Mouse (Mus musculus) kidney, adult 2 months (tissue): ENCODE measurements around the gene Arhgap6. TPM values are rescaled to one million over a fixed set of nuclear protein-coding genes. Genes with fewer than 3 reads are reported as not detected.
"Not testable (repeated sequence)": the region's sequence is repeated elsewhere in the genome, so short reads cannot be mapped to it uniquely, and the experiment has no call there.

Source experiments
- DNase-seq: peaks from one replicate; pipeline ENCODE4 v3.0.0; 2021
- H3K27ac ChIP-seq: fragments of 200-500 bp; 2 replicates; pipeline ENCODE4 v1.5.1; 2012; ENCODE audit warnings: low read depth, low read length, control low read depth, inconsistent platforms; ENCODE audit not compliant: insufficient read depth
- H3K27me3 ChIP-seq: fragments of 200-500 bp; replicated peaks from 2 replicates; pipeline ENCODE4 v1.6.1; 2012; ENCODE audit warnings: mild to moderate bottlenecking, moderate library complexity, low read length, inconsistent platforms; ENCODE audit not compliant: control insufficient read depth, insufficient read depth
- H3K36me3 ChIP-seq: fragments of 200-500 bp; 2 replicates; pipeline ENCODE4 v1.6.1; 2012; ENCODE audit warnings: mild to moderate bottlenecking, moderate library complexity, low read length, inconsistent platforms; ENCODE audit not compliant: control insufficient read depth, insufficient read depth
- H3K4me1 ChIP-seq: fragments of 200-500 bp; 2 replicates; pipeline ENCODE4 v1.6.1; 2011; ENCODE audit warnings: low read length; ENCODE audit not compliant: control insufficient read depth, insufficient read depth
- H3K4me3 ChIP-seq: fragments of 200-500 bp; 2 replicates; pipeline ENCODE4 v1.5.1; 2011; ENCODE audit warnings: mild to moderate bottlenecking, low read depth, low read length, control low read depth; ENCODE audit not compliant: insufficient read depth
- CTCF ChIP-seq: fragments of 200-500 bp; conservative IDR thresholded peaks from 2 replicates; pipeline ENCODE4 v1.5.1; 2011; ENCODE audit warnings: low read depth, mild to moderate bottlenecking, control low read depth, low read length, moderate library complexity, mixed read lengths; ENCODE audit not compliant: insufficient read depth, insufficient read length
- POLR2A ChIP-seq: fragments of 200-500 bp; IDR thresholded peaks from one replicate; pipeline ENCODE4 v1.6.1; 2011; ENCODE audit warnings: low read depth, low read length, control low read depth
- WGBS: fragments of 180-500 bp; shearing (Covaris S2); methylation state at CpG from one replicate; pipeline ENCODE4 v1.1.7; 2018; 5-methylcytosine and 5-hydroxymethylcytosine counted together
- polyA plus RNA-seq: library from polyadenylated mRNA; depleted of rRNA; stranded (reverse); fragments of >200 nt; gene quantifications from 2 replicates; pipeline ENCODE4 v1.2.3, GENCODE M21; 2012

The Arhgap6 gene
- polyA plus RNA-seq, 1 experiment = 3.9 TPM

DNA sequence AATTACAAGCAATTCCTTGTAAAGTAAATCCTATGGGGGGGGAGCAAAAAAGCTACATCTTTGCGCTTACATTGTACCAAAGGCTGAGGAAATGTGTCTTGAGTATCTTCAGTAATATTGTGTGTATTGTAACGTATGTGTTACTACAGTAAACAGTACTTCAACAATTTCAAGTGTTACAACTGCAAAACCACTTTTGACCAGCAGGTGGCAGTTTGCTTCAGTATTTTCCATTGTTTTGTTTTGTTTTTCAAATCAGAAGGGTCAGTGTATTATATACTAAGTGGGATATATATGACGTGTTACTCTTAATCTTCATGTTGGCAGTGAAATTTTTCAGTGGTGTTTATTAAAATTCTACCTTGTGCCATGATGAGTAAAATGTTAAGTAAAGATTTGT, 509.0 kb downstream of the Arhgap6 start:
- TF ChIP-seq CTCF = no peak
- no peak for TF ChIP-seq POLR2A
- 31% methylated on average over 3 of the region's 3 CpGs for WGBS
- H3K27ac ChIP-seq = no peak overlapping the region
- H3K4me1 ChIP-seq = no peaks in the 10 kb centered on the region
- no peaks in the 10 kb centered on the region for H3K27me3 ChIP-seq
- H3K4me3 ChIP-seq = no peak overlapping the region
- DNase-seq = peak; percentile 34
- no peaks in the 10 kb centered on the region for H3K36me3 ChIP-seq

DNA sequence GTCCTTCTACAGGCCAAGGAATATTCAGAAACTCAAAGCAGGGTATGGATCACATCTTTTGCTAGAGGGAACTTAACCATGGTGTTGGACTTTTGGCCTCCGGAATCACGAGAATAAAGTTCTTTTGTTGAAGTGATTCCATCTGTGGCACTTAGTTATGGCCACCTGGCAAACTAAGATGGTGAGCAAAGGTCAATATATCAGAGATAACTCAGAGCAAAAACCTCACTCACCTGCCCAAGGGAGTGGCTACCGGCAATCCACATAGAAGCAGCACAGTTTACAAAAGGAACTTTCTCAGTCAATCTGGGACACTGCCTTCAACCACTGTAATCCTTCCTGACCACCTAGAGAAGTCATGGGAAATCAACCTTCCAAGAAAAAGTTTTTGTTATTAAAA, 513.7 kb downstream of the Arhgap6 start:
- no peak for TF ChIP-seq CTCF
- no peak for TF ChIP-seq POLR2A
- H3K4me3 ChIP-seq = no peak overlapping the region
- no peaks in the 10 kb centered on the region for H3K4me1 ChIP-seq
- H3K27me3 ChIP-seq = no peaks in the 10 kb centered on the region
- WGBS = 80% methylated on average over 3 of the region's 3 CpGs
- no peak for DNase-seq
- no peak overlapping the region for H3K27ac ChIP-seq
- no peaks in the 10 kb centered on the region for H3K36me3 ChIP-seq

DNA sequence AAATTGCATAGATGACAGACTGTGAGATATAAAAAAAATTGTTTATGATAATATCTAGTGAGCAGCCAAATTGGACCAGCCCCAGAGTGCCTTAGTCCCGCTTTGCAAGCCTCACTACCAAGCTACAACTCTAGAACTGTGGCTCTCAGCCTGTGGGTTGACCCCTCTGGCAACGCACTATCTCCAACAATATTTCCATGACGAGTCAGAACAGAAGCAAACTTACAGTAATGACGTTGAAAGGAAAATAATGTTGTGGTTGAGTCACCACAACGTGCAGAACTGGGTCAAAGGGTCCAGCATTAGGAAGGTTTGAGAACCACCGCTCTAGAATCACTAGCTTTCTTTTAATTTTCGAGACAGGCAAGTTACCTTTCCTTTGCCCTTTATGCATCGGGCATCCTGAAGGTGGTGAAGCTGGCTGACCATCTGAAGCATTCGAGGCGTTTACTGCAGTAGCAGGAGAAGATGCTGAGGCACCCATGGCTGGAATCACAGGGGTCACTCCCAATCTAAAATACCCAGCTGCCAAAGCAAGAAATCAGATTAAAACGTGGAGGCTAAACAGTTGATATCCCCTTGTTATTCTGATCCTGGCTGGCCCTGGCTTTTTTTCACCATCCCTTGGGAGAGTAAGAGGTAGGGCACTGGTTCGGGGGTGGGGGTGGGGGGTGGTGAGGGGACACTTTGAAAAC, 524.3 kb downstream of the Arhgap6 start:
- Histone ChIP-seq H3K27me3 (no peaks in the 10 kb centered on the region), H3K36me3 (peaks cover 1% of the 10 kb centered on the region; the same call in 1 of the 2 replicates), H3K4me3 (peak overlapping the region; percentile 79), H3K4me1 (no peaks in the 10 kb centered on the region; the same call in 1 of the 2 replicates), H3K27ac (no peak overlapping the region; the same call in 1 of the 2 replicates)
- peak; percentile 1 for DNase-seq
- TF ChIP-seq CTCF = no peak
- 22% methylated on average over 12 of the region's 12 CpGs for WGBS

DNA sequence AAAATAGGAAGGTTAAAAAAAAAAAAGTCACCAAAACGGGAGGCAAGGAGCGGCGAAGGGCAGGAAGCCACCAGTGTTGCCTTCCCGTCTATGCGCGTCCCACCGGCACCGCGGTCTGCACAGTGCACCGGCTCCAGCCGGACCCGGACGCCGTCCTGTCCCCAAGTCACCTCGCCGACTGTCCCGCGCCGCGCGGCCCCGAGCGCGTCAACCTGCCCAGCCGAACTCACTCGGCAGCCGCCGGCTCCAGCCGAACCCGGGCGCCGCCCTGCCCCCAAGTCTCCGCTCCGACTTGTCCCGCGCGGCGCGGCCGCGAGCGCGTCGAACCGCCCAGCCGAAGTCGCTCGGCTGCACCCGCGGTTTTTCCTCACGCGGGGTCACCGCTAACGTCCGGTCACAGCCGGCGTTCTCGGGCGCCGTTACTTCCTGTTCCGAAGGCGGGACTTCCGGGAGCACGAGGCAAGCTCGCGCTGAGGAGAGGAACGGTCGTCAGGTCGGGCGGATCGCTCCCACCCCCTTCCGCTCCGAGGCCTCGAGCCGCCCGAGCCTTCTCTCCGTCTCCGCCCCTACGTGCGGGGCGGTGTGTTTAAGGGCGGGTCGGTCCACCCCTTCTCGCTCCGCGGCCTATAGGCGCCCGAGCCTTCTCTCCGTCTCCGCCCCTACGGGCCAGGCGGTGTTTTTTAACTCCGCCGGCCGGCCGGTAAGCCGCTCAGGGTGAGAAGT, 525.2 kb downstream of the Arhgap6 start, which contains the start of gene Hccs:
Gene Hccs (minus strand): TSS at position 428 of the 723 bp plus-strand sequence.
- peak; percentile 15 for TF ChIP-seq POLR2A
- no peak for TF ChIP-seq CTCF
- Histone ChIP-seq H3K4me3 (peak within 1 kb of the TSS; percentile 79), H3K36me3 (peaks cover 1% of the 10 kb centered on the region; the same call in 1 of the 2 replicates), H3K27me3 (no peaks in the 10 kb centered on the region), H3K4me1 (no peaks in the 10 kb centered on the region; the same call in 1 of the 2 replicates), H3K27ac (peak within 1 kb of the TSS; percentile 59)
- WGBS = under 1% methylated on average over 55 of the region's 97 CpGs
- DNase-seq = peak; percentile 95

DNA sequence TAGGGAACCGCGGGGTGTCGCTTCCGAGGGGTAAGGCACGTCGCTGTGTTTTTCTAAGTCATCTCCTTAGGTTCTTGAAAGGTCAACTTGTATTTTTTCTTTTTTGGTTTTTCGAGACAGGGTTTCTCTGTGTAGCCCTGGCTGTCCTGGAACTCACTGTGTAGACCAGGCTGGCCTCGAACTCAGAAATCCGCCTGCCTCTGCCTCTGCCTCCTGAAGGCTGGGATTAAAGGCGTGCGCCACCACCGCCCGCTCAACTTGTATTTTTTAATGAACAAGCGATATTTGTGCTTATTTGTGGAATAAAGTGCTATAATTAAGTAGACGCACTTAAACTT, 525.7 kb downstream of the Arhgap6 start:
- DNase-seq, H3K27ac ChIP-seq, H3K4me1 ChIP-seq, H3K27me3 ChIP-seq, H3K36me3 ChIP-seq: not testable (repeated sequence)
- WGBS = 15% methylated on average over 15 of the region's 15 CpGs
- peak overlapping the region; percentile 23; the same call in 1 of the 2 replicates for H3K4me3 ChIP-seq

DNA sequence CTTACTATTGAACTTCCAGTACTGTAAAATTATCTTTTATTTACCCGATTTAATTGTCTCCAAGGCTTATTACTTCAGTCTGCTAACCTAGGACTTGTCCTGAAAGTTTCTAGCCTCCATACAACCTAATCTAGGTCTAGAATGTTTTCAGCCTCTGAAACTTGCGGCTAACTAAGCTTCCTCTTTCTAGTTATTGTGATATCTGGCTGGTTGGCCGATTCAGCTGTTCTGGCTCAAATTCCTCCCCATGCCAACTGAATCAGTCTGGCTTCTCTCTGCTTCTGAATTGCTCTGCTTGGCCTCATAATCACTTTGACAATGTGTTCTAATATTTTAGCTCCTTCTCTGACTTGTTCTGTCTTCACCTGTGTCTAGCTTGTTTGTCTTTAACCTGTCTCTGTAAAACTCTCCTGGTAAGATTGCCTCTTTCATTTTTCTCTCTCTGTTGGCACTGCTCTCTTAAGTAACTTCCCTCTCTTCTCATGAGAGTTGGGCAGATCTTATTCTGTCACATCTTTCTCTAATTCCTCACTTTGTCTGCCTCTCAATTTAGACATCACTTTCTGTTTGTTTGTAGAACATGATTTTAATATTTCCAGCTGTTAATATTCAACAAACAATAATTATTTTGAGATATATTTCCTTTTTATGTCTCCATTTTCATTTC, 531.2 kb downstream of the Arhgap6 start:
- no peak for TF ChIP-seq POLR2A
- no peak for TF ChIP-seq CTCF
- 72% methylated on average over 3 of the region's 3 CpGs for WGBS
- H3K4me3 ChIP-seq = no peak overlapping the region
- H3K36me3 ChIP-seq = no peaks in the 10 kb centered on the region
- no peak for DNase-seq
- H3K4me1 ChIP-seq = no peaks in the 10 kb centered on the region
- no peak overlapping the region for H3K27ac ChIP-seq
- no peaks in the 10 kb centered on the region for H3K27me3 ChIP-seq

DNA sequence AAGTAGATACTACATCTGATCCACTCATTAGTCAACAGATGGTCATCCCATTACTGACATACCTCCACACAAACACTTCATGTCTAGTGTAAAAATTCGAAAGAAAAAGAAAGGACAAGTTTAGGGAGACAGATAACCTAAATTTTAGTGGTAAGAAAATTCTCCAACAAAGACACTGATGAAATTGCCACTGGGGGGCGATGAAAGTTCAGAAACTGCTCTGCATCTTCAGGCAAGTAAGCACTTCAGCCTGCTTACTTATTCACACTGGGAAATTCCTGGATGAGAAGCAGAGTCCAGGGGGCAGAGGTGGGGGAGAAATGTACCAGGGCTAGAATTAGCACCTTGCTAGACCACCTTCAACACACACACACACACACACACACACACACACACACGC, 537.4 kb downstream of the Arhgap6 start:
- no peak overlapping the region for H3K27ac ChIP-seq
- WGBS = 39% methylated on average over 3 of the region's 3 CpGs
- no peaks in the 10 kb centered on the region for H3K36me3 ChIP-seq
- H3K27me3 ChIP-seq = no peaks in the 10 kb centered on the region
- no peak overlapping the region for H3K4me3 ChIP-seq
- H3K4me1 ChIP-seq = no peaks in the 10 kb centered on the region
- peak; percentile 27 for DNase-seq
- TF ChIP-seq CTCF = no peak
